Mouse (Mus musculus) testis, adult 2 months (tissue): ENCODE results near the gene Ehbp1.

Experiments
- CTCF ChIP-seq: fragments of 200-500 bp; IDR thresholded peaks from 2 replicates; pipeline ENCODE4 v1.5.1; 2012; ENCODE audit warnings: low read depth, mild to moderate bottlenecking, inconsistent platforms, low read length, moderate library complexity; ENCODE audit not compliant: control insufficient read depth, insufficient read depth, insufficient replicate concordance
- POLR2A ChIP-seq: fragments of 200-500 bp; IDR thresholded peaks from 2 replicates; pipeline ENCODE4 v1.6.1; 2012; ENCODE audit warnings: low read depth, mild to moderate bottlenecking, inconsistent platforms, low read length, moderate library complexity; ENCODE audit not compliant: control insufficient read depth

DNA sequence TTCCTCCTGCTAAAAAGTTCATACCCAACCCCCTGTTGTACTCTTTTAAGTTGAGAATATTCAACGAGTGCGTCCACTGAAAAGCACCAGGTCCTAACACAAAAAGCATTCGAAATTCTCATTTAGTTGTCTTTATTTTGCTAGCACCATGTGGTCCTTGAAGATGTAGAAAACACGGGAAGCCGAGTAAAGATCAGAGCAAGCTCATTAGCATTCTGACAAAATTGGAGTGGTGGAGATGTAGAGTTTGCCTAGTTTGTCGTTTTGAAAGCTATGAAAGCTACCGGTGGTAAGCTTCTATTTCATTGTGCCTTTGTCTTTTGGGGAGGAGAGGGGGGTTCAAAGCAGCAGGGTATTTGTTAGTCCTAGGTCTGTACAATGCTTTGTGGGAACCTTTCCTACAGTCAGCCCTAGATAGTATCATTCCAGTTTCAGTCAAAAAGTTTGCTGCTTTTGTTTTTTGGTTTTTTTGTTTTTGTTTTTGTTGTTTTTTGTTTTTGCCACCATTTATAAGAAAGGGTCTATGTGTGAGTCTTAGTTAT, 307.5 kb downstream of the Ehbp1 start:
- TF ChIP-seq POLR2A (no peak), CTCF (no peak)
